Mouse (Mus musculus) cortical plate, adult 2 months (tissue): ENCODE measurements around the gene Rab31.

Experiments
- CTCF ChIP-seq: fragments of 200-500 bp; IDR thresholded peaks from 2 replicates; pipeline ENCODE4 v1.5.1; 2011; ENCODE audit warnings: mild to moderate bottlenecking, control low read depth, low read length; ENCODE audit not compliant: insufficient read depth; ENCODE audit errors: extremely low read depth
- POLR2A ChIP-seq: fragments of 200-500 bp; IDR thresholded peaks from 2 replicates; pipeline ENCODE4 v1.6.1; 2011; ENCODE audit warnings: mild to moderate bottlenecking, low read length, control low read depth; ENCODE audit not compliant: insufficient read depth; ENCODE audit errors: extremely low read depth

DNA sequence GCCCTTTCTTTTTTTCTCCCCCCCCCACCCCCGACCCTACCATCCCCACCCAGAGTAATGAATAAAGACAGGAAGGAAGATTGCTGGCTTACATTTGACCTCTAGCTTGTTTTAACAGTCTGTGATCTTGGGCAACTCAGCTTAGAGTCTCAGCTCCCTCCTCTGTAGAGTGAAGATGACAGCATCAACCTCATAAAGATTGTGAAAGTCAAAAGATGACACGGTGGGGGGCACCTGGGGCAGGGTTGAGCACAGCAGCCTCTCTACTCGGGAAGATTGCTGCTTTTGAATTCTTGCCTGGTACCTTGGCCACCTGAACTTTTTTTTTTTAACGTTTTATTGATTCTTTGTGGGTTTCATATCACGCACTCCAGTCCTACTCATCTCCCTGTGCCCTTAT lies 124.6 kb downstream of the Rab31 start:
- no peak for TF ChIP-seq CTCF
- TF ChIP-seq POLR2A, result no peak
